Mouse (Mus musculus) CD8-positive naive resting alpha-beta T cell, adult 2 months (primary cell): Measurements from ENCODE around the gene Rfxank.
A peak's percentile ranks its signal among the peaks of the same experiment; 100 is the strongest.

Experiments
- DNase-seq, 2 experiments: peaks; one replicate each; pipeline ENCODE4 v3.0.0; 2022; ENCODE audit warnings: low read depth in 2 of 2, low spot score in 2 of 2

The Rfxank gene

DNA sequence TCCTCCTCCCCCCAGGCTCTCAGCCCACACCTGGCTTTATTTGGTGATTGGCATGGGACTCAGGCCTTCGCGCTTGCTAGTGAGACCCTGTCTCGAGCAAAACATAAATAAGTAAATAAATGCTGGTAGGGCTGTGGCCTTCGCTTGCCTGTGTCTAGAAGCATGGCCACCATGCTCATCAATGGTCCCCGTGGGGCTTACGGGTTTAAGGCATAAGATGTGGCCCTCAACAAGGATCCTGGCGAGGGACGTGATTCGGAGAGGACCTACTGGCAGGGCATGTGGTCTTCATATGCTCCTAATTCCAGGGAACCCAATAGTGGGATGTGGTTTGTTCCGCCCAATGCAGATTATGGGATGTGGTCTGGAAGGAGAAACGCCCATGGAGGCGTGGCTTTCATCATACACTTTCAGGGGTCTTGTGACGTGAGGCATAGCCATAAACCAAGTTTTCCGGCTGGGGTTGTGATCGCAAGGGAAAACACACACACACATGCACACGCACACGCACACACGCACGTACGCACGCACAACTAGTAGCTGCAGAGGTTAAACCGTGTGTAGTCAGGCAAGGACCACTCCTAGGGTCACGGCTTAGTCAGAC lies 27.7 kb downstream of the Rfxank start:
- no peak for DNase-seq

DNA sequence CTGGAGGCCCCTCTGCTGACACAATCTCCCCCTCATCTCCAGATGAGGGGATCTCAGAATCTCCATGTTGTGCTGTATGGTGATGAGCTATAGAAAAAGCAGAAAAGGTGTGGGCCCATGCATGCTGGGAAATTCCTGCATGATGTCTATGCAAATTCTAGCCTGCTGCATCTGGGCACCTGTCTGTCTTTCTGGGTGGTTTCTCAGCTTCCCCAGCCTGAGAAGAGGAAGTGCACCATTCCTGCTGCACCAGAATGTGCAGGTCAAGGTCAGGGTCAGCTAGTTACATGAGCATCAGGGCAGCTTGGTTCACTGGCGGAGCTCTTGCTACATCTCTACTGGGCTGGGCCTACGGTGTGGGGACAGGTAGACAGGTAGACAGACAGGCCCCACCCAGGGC lies 28.5 kb downstream of the Rfxank start:
- no peak for DNase-seq

DNA sequence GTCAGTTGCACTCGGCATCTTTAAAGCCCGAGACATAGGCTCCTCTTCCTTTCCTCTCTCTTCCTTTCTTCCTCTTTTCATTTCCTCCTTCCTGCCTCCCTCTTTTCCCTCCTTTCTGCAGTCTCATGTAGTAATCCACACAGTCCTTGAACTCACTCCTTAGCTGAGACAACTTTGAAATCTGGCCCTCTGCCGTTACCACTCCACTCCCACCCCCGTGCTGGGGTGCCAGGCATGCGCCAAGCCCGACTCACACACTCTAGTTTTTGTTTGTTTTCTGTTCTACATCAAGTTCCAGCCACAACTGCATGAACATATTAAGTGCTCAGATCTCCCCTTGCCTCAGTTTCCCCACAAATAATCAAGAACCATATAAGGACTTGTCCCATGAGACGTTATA lies 34.0 kb downstream of the Rfxank start:
- no peak for DNase-seq

DNA sequence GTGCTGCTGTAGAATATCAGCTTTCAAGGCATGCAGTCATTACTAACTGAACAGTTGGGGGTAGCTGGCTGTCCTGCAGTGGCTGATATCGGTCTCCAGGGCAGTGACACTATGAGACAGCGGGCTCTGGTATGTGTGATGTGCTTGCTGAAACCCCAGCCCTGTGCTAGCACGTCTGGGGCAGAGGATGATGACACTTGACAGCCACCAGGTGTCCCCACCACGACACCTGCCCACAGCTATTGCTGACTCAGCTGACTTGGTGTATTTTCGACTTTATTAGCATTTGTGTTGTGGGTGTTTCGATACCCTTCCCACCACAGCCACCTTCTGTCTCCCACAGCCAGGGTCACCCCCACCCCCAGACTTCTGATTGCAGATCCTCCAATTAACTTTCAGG lies 34.4 kb downstream of the Rfxank start:
- DNase-seq, result peak; percentile 35 to 58

DNA sequence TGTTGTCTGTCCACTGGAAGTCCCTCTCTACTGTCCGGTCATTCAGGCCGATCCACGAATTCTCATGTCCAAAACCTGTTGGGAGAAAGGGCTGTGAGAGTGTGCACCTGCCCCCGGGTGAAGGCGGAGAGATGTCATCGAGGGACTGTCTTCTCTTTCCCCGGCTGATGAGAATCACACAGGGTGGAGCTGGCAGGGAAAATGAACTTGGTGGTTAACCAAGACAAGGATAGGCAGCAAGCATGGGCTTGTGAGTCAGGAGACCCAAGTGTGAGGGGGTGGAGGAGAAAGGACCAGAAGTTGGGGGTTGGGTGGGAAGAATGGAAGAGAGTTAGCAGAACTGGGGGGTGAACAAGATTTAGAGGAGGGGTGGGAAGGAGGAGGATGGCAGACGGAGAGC lies 38.7 kb downstream of the Rfxank start:
- no peak for DNase-seq

DNA sequence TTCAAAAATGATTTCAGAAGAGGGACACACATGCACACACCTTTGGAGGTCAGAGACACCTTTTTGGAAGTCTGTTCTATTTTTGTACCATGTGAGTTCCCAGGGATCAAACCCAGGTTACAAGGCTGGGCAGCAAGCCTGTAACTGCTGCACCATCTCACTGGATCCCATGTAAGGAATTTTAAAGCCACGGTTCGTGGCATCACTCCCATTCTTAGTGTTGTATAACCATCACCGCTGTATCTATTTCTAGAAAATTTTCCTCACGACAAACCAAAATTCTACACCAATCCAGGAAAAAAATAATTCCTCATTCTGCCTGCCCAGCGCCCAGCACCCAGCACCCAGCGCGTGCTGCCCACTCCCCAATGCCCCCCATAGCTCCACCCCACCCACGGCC lies 39.7 kb downstream of the Rfxank start:
- DNase-seq, result no peak

DNA sequence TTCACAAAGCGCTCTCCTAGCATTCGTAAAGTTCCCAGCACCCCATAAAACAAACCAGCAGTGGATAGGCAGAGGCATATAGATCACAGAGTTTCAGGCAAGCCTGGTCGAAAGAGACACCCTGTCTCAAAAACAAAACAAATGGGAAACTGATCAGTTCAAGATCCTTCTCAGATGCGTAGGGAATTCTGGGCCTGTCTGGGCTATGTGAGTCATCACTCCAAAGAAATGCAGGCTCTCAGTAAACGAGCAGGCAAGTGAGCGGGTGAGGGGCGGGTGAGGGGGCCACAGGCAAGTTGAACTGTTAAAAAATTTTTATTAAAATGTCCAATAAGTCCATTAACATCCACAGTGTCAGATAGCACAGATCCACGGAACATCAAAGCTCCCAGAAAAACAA lies 46.2 kb downstream of the Rfxank start:
- DNase-seq, result no peak

DNA sequence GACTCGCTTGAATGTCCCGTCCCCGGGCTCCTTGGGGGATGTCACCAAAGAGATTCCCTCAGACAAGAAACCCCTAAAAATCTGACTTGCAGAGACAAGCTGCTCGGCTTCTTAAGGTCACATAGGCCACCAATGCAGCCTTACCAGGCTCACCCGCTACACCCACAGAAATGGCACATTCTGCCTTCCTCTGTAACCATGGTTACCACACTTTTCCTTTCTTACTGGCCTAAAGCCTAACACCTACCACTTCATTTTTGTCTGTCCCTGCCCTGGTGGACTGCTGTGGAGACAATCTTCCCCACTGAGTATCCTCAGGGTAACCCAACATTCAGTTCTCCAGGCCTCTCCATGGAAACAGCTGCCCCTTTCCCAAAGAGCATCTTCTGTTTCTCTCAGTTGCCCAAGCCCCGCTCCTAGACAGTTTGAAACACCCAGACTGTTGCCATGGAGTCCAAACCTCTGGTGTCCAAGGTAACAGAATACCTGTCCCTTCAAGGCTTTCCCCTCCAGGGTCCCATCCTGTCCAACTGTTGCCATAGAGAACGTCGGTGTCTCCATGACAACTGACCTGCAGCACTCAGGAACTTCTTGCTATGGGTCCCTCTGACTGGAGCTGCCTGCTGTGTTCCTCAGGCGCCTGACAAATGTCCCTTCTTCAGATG lies 49.5 kb downstream of the Rfxank start:
- no peak for DNase-seq

DNA sequence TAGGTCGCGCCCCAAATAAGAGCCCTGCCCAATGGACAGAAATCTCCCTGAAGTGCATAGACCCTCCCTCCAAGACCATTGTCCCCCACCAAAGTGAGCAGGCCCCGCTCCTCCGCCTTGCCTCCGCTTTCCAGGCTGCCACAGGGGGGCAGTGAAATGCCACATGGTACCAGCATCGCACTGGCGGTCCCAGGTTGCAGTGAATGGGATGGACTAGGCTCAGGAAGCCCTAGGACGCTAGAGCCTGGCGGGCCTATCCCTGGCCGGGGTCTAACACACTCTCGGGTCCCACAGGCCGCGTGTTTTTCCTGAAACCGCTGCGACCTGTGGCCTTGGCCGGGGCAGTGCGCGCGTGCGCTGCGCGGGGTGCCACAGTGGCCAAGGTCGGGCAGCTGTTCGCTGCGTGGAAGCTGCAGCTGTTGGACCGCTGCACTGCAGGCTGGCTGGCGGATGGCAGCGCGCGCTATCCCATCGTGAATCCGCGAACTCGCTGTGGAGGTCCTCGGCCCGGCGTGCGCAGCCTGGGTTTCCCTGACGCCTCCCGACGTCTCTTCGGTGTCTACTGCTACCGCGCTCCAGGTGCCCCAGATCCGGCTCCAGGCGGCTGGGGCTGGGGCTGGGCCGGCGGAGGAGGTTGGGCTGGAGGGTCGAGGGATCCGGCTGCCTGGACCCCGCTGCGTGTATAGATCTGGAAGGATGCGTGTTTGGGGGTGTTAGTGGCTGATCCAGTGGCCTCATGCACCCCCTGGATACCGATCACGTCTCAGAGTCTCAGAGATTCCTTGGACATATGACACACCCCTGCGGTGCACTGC lies 50.9 kb downstream of the Rfxank start:
- DNase-seq, result no peak

DNA sequence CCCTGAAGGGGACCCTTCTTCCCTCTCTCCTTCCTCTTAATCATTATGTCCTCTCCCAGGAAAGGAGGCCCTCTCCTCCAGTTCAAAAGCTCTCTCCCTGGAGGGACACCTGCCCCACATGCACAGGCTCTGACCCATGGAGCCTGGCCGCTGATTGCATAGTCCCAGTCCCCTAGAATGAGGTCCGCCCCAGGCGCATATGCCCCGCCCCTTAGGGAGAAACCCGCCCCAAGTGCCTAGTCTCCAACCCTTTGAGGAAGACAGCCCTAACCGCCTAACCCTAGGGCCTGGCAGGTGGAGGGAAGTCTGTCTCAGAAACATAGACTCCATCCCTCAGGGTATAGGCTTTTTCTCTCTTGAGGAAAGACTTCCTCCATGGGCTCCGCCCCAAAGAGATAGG lies 51.7 kb downstream of the Rfxank start:
- no peak for DNase-seq

DNA sequence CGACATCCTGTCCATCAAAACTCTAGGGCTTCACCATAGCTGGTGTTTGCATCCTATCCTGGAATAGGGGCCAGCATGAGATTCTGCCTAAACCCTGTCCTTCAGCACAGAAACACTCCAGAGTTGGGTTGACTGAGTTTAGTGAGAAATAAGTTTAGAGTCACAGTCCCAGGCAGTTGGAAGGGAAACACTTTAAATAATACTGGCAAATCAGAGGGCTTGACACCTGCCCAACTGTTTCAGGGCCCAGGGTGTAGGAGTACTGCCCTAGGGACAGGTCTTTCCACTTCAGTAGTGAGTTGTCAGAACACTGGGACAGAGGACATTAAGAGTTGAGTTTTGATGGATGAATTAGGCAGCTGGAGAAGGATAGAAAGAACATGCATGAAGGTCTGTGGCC lies 52.8 kb downstream of the Rfxank start:
- no peak for DNase-seq

DNA sequence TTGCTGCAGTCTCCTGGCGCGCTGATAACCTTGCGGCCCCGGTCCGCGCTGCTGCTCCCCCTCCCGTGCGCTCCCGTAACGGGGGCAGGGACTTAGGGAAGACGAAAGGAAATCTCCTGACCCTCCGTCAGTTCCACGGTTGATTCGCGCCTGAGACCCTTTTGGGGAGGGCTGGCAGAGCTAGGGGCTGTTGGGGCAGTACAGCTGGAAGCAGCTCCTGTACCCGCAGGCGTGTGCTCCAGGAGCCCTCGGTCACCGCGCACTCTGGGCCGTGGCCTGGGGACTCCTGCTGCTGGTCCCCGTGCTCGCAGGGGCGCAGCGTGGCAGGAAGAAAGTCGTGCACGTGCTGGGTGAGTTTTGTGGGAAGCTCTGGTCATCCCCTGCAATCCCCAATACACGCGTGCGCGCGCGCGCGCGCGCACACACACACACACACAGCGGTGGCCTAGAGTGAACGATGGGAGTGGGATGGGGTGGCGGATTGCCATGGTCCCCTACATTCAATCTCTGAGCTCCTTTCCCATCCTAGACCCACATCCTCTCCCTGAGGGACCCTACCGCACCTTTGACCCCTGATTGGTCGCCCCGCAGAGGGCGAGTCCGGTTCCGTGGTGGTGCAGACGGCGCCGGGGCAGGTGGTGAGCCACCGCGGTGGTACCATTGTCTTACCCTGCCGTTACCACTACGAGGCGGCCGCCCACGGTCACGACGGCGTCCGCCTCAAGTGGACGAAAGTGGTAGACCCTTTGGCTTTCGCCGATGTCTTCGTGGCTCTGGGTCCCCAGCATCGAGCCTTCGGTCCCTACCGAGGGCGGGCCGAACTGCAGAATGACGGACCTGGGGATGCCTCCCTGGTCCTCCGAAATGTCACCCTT lies 54.5 kb downstream of the Rfxank start:
- DNase-seq, result no peak

DNA sequence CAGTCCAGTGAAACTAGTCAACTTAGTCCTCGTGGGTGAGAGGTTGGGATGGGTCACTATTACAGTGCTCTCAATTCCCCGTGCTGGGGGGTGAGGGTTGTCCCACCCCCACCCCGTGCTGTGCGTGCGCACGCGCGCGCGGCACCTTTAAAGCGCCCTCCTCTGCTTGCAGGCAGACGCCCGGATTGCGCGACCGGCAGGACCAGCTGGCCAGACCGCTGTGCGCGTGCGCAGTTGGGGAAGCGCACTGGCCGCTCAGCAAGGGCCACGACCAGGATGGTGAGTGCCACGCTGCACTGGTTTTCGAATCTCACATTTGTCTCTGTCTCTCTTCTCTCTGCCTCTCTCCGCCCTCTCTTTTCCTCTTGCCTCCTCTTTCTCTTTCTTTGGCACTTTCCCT lies 55.7 kb downstream of the Rfxank start, which contains the start of gene Hapln4:
Gene Hapln4, plus strand, starts transcription at position 173 of the 400 bp plus-strand sequence.
- DNase-seq, result no peak

DNA sequence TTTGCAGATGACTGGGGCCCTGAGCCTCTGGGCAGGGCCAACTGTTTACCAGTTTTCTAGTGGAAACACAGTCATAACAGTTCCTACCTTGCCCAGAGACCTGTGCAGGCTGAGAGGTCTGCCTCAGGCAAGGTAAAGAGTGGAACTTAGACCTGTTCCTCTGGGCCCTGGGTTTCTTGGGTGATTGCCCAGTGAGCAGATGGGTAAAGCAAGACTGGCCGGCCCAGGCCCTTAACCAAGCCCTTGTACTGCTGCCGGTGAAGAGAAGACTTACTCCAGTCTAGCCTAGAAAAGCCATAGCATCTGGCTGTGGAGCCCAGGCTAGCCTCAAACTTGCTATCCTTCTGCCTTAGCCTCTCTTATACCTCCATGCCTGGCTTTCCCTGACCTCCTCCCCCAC lies 57.0 kb downstream of the Rfxank start:
- no peak for DNase-seq
